Mouse (Mus musculus) G1E-ER4 (cell line): ENCODE measurements around the gene Agap1. TPM values are rescaled to one million over a fixed set of nuclear protein-coding genes. Genes with fewer than 3 reads are reported as not detected.

Experiments
- GATA1 ChIP-seq: IDR thresholded peaks from one replicate; pipeline ENCODE4 v1.8.0; 2012; ENCODE audit warnings: low read length, inconsistent platforms
- polyA plus RNA-seq: library from polyadenylated mRNA; stranded (reverse); fragments of >175 nt; gene quantifications from 2 replicates; pipeline ENCODE4 v1.2.3, GENCODE M21; 2012

Agap1 gene
- polyA plus RNA-seq, 1 experiment, result not detected

DNA sequence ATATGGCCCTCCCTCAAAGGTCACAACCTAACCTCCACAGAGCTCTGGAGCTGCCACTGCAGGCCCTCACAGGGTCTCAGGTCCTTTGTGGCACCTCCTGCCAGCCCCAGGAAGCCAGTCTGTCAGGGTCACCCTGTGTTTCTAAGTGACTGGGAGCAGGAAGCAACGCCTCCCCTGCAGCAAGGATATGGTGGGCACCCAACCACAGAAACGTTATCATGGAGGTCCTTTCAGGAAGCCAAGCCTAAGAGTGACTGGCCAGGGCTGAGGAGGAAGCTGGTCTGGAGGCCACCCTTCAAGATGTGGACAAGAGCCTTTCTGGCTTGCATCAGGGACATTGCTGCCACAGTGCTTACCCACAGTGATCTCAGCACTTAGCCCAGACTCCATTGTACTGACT is 444.4 kb downstream of the Agap1 start:
- TF ChIP-seq GATA1, result no peak

DNA sequence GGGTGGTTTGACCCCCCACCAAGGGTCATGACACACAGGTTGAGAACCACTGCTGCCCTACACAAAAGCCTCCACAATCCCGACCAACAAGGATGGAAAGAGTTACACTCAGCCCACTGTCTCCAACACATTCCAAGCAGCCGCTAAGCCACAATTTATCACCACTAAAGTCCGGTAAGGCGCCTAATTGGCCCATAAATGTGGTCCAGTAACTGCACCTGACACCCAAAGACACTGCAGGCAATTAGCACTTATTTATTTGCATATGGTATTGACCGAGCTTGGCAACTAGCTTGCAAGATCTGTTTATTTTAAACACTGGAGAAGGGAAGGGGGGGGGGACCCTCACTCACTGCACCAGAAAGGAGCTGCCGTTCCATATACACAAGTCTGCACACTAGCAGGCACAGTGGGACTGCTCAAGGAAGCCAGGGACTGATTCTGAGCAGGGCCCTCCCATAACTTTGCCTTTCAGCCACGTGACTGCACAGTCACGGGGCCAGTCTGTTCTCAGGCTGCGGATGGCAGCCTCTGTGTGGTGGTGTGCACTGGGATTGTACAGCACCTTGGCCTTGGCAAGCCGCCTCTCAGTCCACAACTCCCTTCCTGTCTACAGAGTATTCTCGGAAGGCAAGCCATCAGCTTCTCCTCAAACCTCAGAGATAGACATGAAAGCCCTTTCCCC is 445.3 kb downstream of the Agap1 start:
- no peak for TF ChIP-seq GATA1

DNA sequence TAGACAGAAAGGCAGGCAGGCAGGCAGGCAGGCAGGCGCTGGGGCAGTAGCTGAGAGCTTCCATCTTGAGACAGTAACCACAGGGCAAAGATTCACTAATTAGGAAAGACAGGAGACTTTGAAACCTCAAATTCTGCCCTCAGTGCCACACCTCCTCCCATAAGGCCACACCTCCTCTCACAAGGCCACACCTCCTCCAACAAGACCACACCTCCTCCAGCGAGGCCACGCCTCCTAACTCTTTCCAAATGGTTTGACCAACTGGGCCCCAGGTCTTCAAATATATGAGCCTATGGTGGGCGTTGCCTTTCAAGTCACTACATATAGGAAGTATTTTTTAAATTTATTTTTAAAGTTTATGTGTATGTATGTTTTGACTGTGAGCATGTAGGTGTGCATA is 446.8 kb downstream of the Agap1 start:
- TF ChIP-seq GATA1, result no peak

DNA sequence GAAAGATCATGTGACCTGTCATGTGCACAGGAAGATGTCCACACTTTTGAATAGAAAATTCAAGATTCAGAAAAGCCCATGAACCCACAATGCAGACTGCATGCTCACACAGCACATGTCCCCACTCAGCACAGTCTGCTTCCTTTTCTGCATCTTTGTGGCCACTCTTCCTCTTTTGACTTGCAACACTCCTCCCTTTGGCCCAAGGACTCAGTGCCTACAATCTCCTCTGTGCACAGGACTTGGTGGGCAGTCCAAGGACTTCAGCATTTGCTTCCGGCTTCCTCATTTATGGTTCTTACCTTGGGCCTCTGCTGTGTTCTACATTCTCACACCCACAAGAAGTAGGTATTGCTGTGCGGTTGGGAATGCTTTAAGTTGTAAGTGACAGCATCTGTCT is 447.6 kb downstream of the Agap1 start:
- no peak for TF ChIP-seq GATA1

DNA sequence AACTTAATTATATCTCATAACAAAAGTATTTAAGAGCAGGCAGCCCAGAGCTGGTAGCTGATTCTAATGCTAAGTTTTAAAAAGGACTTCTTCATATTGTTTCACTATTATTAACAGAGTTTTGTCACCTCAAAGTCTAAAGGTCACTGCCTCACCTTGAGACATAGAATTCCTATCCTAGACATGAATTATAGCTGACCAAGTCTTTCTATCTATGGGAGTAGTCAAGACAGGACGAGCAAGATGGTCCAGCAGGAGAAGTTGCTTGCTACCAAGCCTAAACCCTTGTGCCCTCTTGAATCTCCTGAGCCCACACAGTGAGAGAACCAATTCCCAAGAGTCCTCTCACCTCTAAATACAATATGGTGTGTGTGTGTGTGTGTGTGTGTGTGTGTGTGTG is 448.0 kb downstream of the Agap1 start:
- no peak for TF ChIP-seq GATA1

DNA sequence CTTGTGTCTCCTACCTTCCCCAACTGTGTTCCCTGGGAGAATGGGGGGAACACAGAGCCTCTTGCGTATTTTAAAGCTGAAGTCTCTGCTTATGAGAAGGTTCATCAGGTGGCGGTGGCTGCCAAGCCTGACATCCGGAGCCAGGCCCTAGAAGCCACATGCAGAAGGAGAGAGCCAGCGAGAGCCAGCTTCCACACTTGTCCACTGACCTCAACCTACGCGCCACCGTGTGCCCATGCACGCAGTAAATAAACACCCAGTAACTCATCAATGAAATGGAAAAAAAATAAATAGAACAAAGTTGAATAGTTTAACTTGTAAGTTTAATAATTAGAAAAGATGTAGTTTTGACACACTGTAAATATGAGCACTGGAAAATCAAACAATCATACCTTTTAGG is 455.2 kb downstream of the Agap1 start:
- TF ChIP-seq GATA1, result no peak

DNA sequence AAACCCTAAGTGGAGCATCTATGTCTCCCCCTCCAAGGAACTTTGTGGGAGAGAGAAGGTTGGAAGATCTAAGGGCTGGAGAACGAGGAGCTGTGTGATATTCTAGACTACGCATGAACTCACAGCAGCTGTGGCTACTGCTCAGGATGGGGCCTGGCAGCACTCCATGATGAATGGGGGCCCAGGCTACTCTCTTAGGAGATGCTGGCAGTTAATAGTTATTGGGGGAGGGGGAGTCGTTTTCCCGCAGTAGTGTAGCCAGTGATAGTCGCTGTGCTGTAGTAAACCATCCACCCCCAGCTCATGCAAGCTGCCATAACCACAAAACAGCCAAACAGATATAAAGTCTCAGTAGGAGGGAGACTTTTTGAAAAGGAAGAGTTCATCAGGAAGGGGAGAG is 457.8 kb downstream of the Agap1 start:
- no peak for TF ChIP-seq GATA1

DNA sequence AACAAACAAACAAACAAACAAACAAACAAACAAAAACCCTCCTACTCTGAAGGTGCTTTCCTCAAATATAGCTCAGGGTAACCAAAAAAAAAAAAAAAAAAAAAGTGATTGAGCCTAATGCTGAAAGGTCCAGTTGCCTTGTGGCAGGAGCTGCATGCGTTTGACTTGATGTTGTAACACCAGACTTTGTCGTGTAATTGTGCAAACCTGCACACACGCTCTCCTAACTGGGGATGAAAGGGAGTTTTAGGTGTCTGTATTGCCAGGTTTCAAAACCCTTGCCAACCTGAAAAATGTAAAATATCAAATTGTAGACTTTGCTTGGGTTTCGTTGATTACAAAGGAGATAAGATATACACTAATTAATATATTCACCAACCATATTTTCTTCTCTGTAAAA is 459.0 kb downstream of the Agap1 start:
- TF ChIP-seq GATA1, result no peak

DNA sequence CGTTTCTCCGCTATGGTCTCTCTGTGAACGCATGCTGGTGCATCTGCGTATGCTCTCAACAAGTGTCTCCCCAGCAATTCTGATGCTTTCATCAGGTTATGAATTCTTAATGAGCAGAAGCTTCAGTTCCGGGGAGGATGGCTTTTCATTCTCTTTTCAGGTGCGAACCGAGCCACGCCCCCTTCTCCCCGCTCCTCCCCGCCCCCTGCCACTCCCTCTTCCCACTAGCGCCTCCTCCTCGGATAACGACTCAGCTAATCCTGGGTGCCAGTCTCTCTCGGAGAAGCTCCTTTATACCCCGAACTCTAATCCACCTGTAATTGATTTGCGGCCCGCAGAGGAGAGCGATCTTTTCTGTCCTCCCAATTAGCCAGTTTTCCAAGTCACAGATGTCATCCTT is 463.5 kb downstream of the Agap1 start:
- TF ChIP-seq GATA1, result no peak

DNA sequence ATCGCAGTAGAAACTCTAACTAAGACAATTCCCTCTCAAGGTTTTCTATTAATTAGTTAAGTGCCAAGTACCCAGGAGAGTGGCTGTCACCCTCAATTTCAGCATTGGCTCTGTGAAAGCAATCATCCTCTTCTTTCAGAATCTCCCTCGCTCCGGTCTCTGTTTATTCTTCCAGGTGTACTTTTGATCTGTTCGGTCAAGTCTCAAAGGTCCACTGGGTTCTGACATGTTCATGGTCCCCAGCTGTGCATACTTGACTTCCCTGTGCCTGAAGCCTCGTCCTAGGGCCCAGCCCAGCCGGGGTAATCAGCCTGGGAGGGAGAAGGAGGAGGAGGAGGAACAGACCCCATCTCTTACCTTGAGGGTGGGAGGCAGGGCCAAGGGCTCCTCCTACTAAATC is 464.6 kb downstream of the Agap1 start:
- no peak for TF ChIP-seq GATA1

DNA sequence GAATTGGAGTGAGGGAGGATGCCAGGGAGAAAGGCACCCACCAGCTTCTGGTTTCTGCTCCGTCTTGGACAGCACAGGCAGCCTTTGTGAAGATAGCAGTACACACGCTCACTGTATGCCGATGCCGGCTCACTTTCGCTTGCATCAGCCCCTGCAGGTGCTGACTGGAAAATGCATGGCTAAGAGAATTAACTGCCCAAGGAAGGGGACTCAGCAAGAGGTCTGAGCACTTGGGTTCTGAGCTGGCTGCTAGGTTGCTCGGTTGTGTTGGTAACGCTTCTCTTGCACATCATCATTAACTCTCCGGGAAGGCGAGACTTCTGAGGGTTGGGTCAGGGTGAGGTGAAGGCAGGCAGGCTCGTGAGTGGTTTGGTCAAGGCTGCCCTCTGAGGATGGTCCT is 467.2 kb downstream of the Agap1 start:
- TF ChIP-seq GATA1, result no peak

DNA sequence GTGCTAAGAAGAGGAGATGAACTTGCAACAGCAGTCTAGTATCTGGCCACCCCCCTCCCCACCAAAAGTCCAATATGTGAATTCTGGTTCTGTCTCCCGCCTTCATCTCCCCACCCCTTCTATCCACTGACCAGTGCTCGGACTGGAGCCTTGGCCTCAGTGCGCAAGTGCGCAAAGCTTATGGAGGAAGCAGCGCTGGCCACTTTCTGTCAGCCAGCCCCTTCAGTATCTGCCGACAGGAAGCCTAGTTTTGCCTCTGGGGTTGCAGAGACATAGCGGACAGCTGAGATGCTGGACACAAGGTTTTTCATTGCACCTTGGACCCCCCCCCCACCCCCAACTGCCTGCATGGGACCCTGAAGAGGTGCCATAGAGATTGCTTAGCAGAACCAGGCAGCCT is 467.7 kb downstream of the Agap1 start:
- no peak for TF ChIP-seq GATA1

DNA sequence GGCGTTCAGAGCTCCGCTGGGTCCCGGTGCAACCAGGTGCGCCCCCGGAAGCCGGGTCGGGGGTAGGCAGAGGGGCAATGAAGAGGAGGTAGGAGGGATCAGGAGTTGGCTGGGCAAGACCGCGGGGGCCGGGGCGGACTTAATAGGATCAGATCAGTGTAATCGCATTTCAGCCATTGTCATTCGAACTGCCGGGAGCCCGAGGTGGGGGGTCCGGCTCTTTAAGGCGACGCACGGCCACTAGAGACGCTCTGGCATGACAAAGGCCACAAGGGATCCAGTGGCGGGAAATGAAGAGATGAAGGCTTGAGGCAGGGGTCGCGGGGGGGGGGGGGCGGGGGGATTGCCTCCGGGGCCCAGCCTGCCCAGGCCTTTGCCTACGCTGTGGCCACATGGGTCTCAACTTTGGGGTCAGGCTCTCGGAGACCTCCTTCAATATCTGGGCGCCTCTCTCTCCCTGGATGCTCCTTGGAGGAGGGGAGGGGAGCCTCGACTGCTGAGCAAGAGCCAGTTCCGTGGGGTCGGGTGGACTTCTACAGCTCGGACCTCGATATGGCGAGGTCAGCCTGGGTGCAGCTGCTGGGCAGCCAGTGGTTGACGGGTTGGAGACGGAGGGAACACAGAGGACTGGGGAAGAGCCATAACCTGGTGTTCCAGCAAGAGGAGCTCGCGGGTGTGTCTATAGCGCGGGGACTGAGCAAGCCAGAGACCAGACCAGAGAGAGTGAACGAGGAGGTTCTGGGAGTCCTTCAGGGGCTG is 468.5 kb downstream of the Agap1 start:
- TF ChIP-seq GATA1, result no peak

DNA sequence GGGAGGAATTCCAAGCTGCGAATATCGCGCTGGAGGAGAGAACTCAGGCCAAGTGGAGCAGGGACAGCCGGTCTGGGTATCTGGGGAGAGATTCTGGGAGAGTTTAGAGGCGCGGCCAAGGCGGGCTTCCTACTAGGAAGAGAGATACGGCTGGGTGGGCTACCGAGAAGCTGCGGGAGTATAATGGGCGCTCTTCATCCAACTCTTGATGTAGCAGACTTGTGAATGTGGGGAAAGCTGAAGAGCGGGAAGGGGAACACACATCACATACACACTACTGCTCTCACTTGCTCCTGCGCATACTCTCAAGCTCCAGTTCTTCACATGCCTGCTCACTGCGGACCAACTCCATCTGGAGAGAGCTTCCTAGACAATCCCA is 469.0 kb downstream of the Agap1 start:
- TF ChIP-seq GATA1, result no peak

DNA sequence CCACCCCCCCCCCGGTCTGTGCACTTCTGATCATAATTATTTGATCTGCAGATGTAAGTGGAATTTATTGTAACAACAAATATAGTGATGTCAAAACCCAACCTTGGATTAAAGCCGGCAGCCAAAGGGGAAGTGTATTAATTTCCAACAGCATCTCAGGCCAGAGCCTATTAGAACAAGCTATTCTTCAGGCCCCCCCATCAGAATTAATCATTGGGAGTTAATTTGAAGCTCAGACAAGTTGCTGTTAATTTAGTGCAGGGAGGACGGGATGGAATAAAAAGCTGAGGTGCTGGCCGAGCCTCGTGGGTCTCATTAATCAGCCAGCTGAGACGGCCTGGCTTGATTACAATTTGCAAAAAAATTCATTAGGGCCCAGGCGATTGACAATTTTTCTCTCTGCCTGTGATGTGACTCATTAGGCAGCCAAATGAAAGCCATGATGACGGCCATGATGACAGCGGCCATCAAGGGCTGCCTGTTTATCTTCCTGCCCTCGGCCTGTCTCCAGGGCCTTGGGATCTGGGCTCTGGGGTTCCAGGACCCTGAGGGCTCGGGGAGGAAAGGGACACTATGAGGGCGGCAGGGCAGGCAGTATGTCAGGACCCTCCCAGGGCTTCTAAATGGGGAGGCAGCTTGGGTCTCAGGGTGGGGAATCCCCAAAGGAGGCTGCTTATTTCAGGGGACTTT is 471.0 kb downstream of the Agap1 start:
- TF ChIP-seq GATA1, result no peak

DNA sequence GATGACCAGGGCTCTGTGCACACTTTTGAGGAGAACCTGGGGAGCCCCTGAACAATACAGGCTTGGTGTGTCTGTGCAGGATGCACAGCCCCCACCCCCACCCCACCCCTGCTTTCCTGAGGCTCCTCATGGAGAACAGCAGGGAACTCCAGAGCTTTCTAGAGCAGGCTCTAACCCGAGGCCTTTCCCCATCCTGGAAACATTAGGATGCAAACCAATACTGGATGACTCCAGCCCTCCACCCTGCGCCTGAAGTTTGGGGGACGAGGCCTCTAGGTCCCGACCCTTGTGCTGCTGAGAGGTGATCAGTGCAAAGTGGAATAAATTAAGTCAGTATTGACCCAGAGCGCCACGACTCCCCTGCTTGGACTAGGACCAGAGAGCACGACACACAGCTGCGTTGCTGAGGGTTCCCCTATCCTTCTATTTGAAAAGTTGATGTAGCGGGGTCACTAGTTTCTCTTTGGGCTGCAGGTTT is 472.0 kb downstream of the Agap1 start:
- TF ChIP-seq GATA1, result no peak
